Mouse (Mus musculus) cerebellum, postnatal 14 days (tissue): ENCODE data around the gene Tmem185b.
A peak's percentile ranks its signal among the peaks of the same experiment; 100 is the strongest.

Source experiments
- DNase-seq, 2 experiments: peaks; one replicate each; pipeline ENCODE4 v3.0.0; 2021; ENCODE audit warnings: mixed read lengths in 2 of 2

Tmem185b gene

GRCm38 (mm10) chr1:119540836-119541557 lies 15.0 kb downstream of the Tmem185b start:
- DNase-seq = no peak

GRCm38 (mm10) chr1:119541570-119541969 lies 15.6 kb downstream of the Tmem185b start:
- DNase-seq = no peak

- no peak for DNase-seq
These were observed 17.4 kb downstream of the Tmem185b start for GRCm38 (mm10) chr1:119543316-119543715.

- DNase-seq = no peak
These were observed 18.7 kb downstream of the Tmem185b start for GRCm38 (mm10) chr1:119544611-119545155.

- no peak for DNase-seq
These were observed 19.2 kb downstream of the Tmem185b start for GRCm38 (mm10) chr1:119545164-119545563.

GRCm38 (mm10) chr1:119545671-119546070 lies 19.7 kb downstream of the Tmem185b start:
- no peak for DNase-seq

- DNase-seq = no peak
These were observed 20.5 kb downstream of the Tmem185b start for GRCm38 (mm10) chr1:119546490-119546889.

- peak; percentile 90 to 95 for DNase-seq
These were observed 22.8 kb downstream of the Tmem185b start for GRCm38 (mm10) chr1:119548668-119549326.

- DNase-seq = no peak
These were observed 23.3 kb downstream of the Tmem185b start for GRCm38 (mm10) chr1:119549327-119549689.

GRCm38 (mm10) chr1:119550064-119550463 lies 24.1 kb downstream of the Tmem185b start:
- no peak for DNase-seq

- no peak for DNase-seq
These were observed 25.7 kb downstream of the Tmem185b start for GRCm38 (mm10) chr1:119551651-119552050.

- no peak for DNase-seq
These were observed 29.7 kb downstream of the Tmem185b start for GRCm38 (mm10) chr1:119555651-119556050.

GRCm38 (mm10) chr1:119557641-119558395 lies 31.9 kb downstream of the Tmem185b start:
- DNase-seq = no peak

GRCm38 (mm10) chr1:119565531-119565930 lies 39.6 kb downstream of the Tmem185b start:
- no peak for DNase-seq

GRCm38 (mm10) chr1:119570134-119570533 lies 44.2 kb downstream of the Tmem185b start:
- DNase-seq = no peak
